Mouse (Mus musculus): Measurements from ENCODE around the gene Rtl6.

DNA sequence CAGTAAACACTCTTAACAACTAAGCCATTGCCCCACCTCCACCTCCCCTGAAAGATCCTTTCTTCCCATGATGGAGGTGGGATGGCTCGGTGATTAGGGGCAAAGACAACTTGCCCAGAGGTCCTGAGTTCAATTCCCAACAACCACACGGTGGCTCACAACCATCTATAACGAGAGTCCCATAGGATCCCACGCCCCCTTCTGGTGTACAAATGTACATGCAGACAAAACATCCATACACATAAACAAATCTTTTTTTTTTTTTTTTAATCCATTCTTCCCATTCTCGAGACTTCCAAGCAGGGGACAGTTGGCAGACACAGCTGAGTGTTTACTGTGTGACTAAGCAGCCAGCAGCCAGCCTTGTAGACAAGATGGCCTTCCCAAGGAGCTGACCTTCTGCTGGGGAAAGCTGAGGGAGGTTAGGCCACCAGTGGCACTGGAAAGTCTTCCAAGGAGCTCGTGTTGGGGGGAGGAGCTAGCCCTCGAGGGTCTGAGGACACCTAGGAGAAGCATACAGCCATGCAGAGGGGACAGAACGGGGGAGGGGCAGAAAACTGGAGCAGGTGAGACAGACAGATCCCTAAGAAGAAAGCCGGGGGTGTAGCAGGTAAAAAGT, 43.5 kb upstream of the Rtl6 start:
- no peak for TF ChIP-seq CTCF (IDR thresholded peaks at IDR 0.05; ENCODE audit: insufficient read depth, low read length)
- no peak for TF ChIP-seq POLR2A (IDR thresholded peaks at IDR 0.05; ENCODE audit: borderline replicate concordance, extremely low read depth, low read depth, low read length)

All from lung, adult 2 months (tissue).